Comparison of ENCODE assay signal across 8 mouse cellular contexts in the genomic region with DNA sequence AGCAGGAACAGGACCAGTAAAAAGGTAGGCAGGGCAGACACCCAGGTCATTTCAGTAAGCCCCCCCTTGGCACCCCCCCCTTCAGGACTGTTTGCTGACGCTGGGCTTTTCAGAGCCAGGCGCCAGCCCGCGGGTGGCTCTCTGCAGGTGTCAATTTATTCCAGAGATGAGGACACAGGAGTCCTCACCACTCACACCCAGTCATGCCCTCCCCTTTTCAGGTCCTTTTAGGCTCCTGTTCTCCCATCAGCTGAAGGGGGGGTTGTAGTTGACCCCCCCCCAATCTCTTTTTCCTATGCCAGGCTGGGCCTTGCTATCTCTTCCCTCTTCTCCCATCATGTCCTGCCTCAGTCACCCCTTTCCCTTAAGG. TPM values are rescaled to one million over a fixed set of nuclear protein-coding genes. Genes with fewer than 3 reads are reported as not detected.
DNase-seq lines count a peak whose midpoint lies in the region; ATAC-seq lines count a peak whose summit lies in the region.
"Had no signal": no experiment of that assay in that cellular context is flagged by ENCODE, and none has a peak within 500 bp of the region (broad histone marks: within the 10 kb centered on the region; RNA-seq: fewer than 3 reads in every experiment).

No protein-coding gene starts in this region.

- no peak overlapping the region for H3K27ac ChIP-seq in liver, embryonic 11.5 days (ENCODE audit: low read depth, low read length)
- H3K27ac ChIP-seq in forebrain, embryonic 13.5 days = peak overlapping the region; percentile 96
- H3K27ac ChIP-seq in limb, embryonic 11.5 days (replicated peaks; ENCODE audit: low read depth, low read length) = 0 out of 2 replicates have a peak overlapping the region, but pooled peaks have one; percentile 31
- H3K27ac ChIP-seq in stomach, embryonic 15.5 days = no peak overlapping the region

- H3K27me3 ChIP-seq in liver, embryonic 11.5 days (replicated peaks; ENCODE audit: control insufficient read depth, insufficient read depth, low read length) = peaks cover 40% of the 10 kb centered on the region
- peaks cover 4% of the 10 kb centered on the region; the same call in 1 of the 2 replicates for H3K27me3 ChIP-seq in forebrain, embryonic 13.5 days
- H3K27me3 ChIP-seq in limb, embryonic 11.5 days (ENCODE audit: control insufficient read depth, insufficient read depth, low read length) = peaks cover 18% of the 10 kb centered on the region
- H3K27me3 ChIP-seq in stomach, embryonic 15.5 days (replicated peaks) = peaks cover 3% of the 10 kb centered on the region; the same call in 1 of the 2 replicates

- ATAC-seq in liver, embryonic 11.5 days (replicated peaks; ENCODE audit: low FRiP score) = no peak
- no peak for ATAC-seq in forebrain, embryonic 13.5 days
- no peak for ATAC-seq in limb, embryonic 11.5 days (ENCODE audit: insufficient number of reproducible peaks, low FRiP score, low TSS enrichment, low read depth)
- ATAC-seq in stomach, embryonic 15.5 days (ENCODE audit: insufficient read depth, low FRiP score, low read depth) = no peak

- no peak overlapping the region for H3K9ac ChIP-seq in liver, embryonic 11.5 days (ENCODE audit: low read depth, low read length)
- H3K9ac ChIP-seq in forebrain, embryonic 13.5 days = peak overlapping the region; percentile 96
- no peak overlapping the region for H3K9ac ChIP-seq in limb, embryonic 11.5 days (ENCODE audit: low read length)
- no peak overlapping the region for H3K9ac ChIP-seq in stomach, embryonic 15.5 days

- no peaks in the 10 kb centered on the region for H3K9me3 ChIP-seq in liver, embryonic 11.5 days (ENCODE audit: control insufficient read depth, low read length)
- H3K9me3 ChIP-seq in forebrain, embryonic 13.5 days (replicated peaks) = no peaks in the 10 kb centered on the region
- no peaks in the 10 kb centered on the region for H3K9me3 ChIP-seq in limb, embryonic 11.5 days (ENCODE audit: control insufficient read depth, low read length)
- H3K9me3 ChIP-seq in stomach, embryonic 15.5 days = no peaks in the 10 kb centered on the region

- DNase-seq in liver, embryonic 11.5 days (ENCODE audit: low spot score) = no peak
- DNase-seq in liver = no peak
- no peak for DNase-seq in limb, embryonic 11.5 days (ENCODE audit: low spot score)
- no peak for DNase-seq in thymus, postnatal 14 days
- DNase-seq in spleen, postnatal 36 days (ENCODE audit: low spot score in 2 of 2) = no peak
- DNase-seq: kidney, postnatal 10 days had no signal

- peak overlapping the region; percentile 96 for H3K4me2 ChIP-seq in liver, embryonic 11.5 days
- peak overlapping the region; percentile 94 for H3K4me2 ChIP-seq in forebrain, embryonic 13.5 days
- H3K4me2 ChIP-seq in limb, embryonic 11.5 days (ENCODE audit: low read depth, severe bottlenecking) = peak overlapping the region; percentile 85
- H3K4me2 ChIP-seq in stomach, embryonic 15.5 days = peak overlapping the region; percentile 91

- peak overlapping the region; percentile 76 for H3K4me3 ChIP-seq in liver, embryonic 11.5 days (ENCODE audit: low read depth, low read length)
- peak overlapping the region; percentile 94 for H3K4me3 ChIP-seq in forebrain, embryonic 13.5 days
- peak overlapping the region; percentile 62 for H3K4me3 ChIP-seq in limb, embryonic 11.5 days (ENCODE audit: low read depth, low read length)
- H3K4me3 ChIP-seq in stomach, embryonic 15.5 days (replicated peaks) = peak overlapping the region; percentile 77

- WGBS in liver, embryonic 11.5 days = 9% methylated on average over 4 of the region's 4 CpGs
- 7% methylated on average over 4 of the region's 4 CpGs for WGBS in forebrain, embryonic 13.5 days
- 5% methylated on average over 4 of the region's 4 CpGs for WGBS in limb, embryonic 11.5 days
- WGBS in stomach, embryonic 15.5 days = 28% methylated on average over 4 of the region's 4 CpGs

- H3K4me1 ChIP-seq in liver, embryonic 11.5 days (replicated peaks; ENCODE audit: control insufficient read depth, insufficient read depth, low read length) = peaks cover 40% of the 10 kb centered on the region
- H3K4me1 ChIP-seq in forebrain, embryonic 13.5 days = peaks cover 49% of the 10 kb centered on the region
- H3K4me1 ChIP-seq in limb, embryonic 11.5 days (ENCODE audit: control insufficient read depth, insufficient read depth, low read length) = peaks cover 24% of the 10 kb centered on the region
- peaks cover 37% of the 10 kb centered on the region for H3K4me1 ChIP-seq in stomach, embryonic 15.5 days

- no peaks in the 10 kb centered on the region; the same call in 1 of the 2 replicates for H3K36me3 ChIP-seq in liver, embryonic 11.5 days (ENCODE audit: control insufficient read depth, insufficient read depth, low read length)
- peaks cover 28% of the 10 kb centered on the region for H3K36me3 ChIP-seq in forebrain, embryonic 13.5 days (ENCODE audit: poor library complexity, severe bottlenecking)
- no peaks in the 10 kb centered on the region for H3K36me3 ChIP-seq in limb, embryonic 11.5 days (ENCODE audit: control insufficient read depth, insufficient read depth, low read length)
- no peaks in the 10 kb centered on the region for H3K36me3 ChIP-seq in stomach, embryonic 15.5 days

RNA-seq across cellular contexts. Expression of a gene that starts 1.6 kb away (rescaled TPM):
- polyA plus RNA-seq in liver, embryonic 11.5 days (2014; fragmentation: Nextera tagmentation; extraction: Ambion mirVana) = 2.8 and 3.4 TPM in 2 replicates
- 16.6 and 17.0 TPM in 2 replicates for polyA plus RNA-seq in forebrain, embryonic 13.5 days (2015; fragmentation: Nextera tagmentation; extraction: Ambion mirVana)
- 5.8 and 6.2 TPM in 2 replicates for polyA plus RNA-seq in limb, embryonic 11.5 days (2014; fragmentation: Nextera tagmentation; extraction: Ambion mirVana)
- polyA plus RNA-seq in stomach, embryonic 15.5 days (2015; fragmentation: Nextera tagmentation; extraction: Ambion mirVana) = 6.3 and 7.4 TPM in 2 replicates

RNA-seq across cellular contexts. Expression of a gene that starts 2.4 kb away (rescaled TPM):
- 336 and 370 TPM in 2 replicates for polyA plus RNA-seq in liver, embryonic 11.5 days (2014; fragmentation: Nextera tagmentation; extraction: Ambion mirVana)
- 340 and 360 TPM in 2 replicates for polyA plus RNA-seq in forebrain, embryonic 13.5 days (2015; fragmentation: Nextera tagmentation; extraction: Ambion mirVana)
- polyA plus RNA-seq in limb, embryonic 11.5 days (2014; fragmentation: Nextera tagmentation; extraction: Ambion mirVana) = 285 and 304 TPM in 2 replicates
- polyA plus RNA-seq in stomach, embryonic 15.5 days (2015; fragmentation: Nextera tagmentation; extraction: Ambion mirVana) = 400 and 416 TPM in 2 replicates

RNA-seq across cellular contexts. Expression of a gene that starts 10.2 kb away (rescaled TPM):
- 63.5 and 70.1 TPM in 2 replicates for polyA plus RNA-seq in liver, embryonic 11.5 days (2014; fragmentation: Nextera tagmentation; extraction: Ambion mirVana)
- 44.1 and 45.4 TPM in 2 replicates for polyA plus RNA-seq in forebrain, embryonic 13.5 days (2015; fragmentation: Nextera tagmentation; extraction: Ambion mirVana)
- 115 TPM in 2 replicates for polyA plus RNA-seq in limb, embryonic 11.5 days (2014; fragmentation: Nextera tagmentation; extraction: Ambion mirVana)
- 80.8 and 81.3 TPM in 2 replicates for polyA plus RNA-seq in stomach, embryonic 15.5 days (2015; fragmentation: Nextera tagmentation; extraction: Ambion mirVana)

RNA-seq across cellular contexts. Expression of a gene that starts 14.0 kb away (rescaled TPM):
- not detected in 2 replicates for polyA plus RNA-seq in liver, embryonic 11.5 days (2014; fragmentation: Nextera tagmentation; extraction: Ambion mirVana)
- polyA plus RNA-seq in forebrain, embryonic 13.5 days (2015; fragmentation: Nextera tagmentation; extraction: Ambion mirVana) = 0.37 and 0.52 TPM in 2 replicates
- polyA plus RNA-seq in limb, embryonic 11.5 days (2014; fragmentation: Nextera tagmentation; extraction: Ambion mirVana) = 0.15 and 0.18 TPM in 2 replicates
- not detected in 2 replicates for polyA plus RNA-seq in stomach, embryonic 15.5 days (2015; fragmentation: Nextera tagmentation; extraction: Ambion mirVana)

RNA-seq across cellular contexts. Expression of a gene that starts 17.7 kb away (rescaled TPM):
- polyA plus RNA-seq in liver, embryonic 11.5 days (2014; fragmentation: Nextera tagmentation; extraction: Ambion mirVana) = not detected in 2 replicates
- not detected in 2 replicates for polyA plus RNA-seq in forebrain, embryonic 13.5 days (2015; fragmentation: Nextera tagmentation; extraction: Ambion mirVana)
- polyA plus RNA-seq in limb, embryonic 11.5 days (2014; fragmentation: Nextera tagmentation; extraction: Ambion mirVana) = not detected in 2 replicates
- polyA plus RNA-seq in stomach, embryonic 15.5 days (2015; fragmentation: Nextera tagmentation; extraction: Ambion mirVana) = not detected in 2 replicates

Comparison
In these comparisons a context has a peak if more than half of its experiments do, and no peak if none do; other contexts are left out.
1. H3K27ac ChIP-seq: peak in forebrain, embryonic 13.5 days (single experiment) and limb, embryonic 11.5 days (single experiment); none in liver, embryonic 11.5 days (single experiment) and stomach, embryonic 15.5 days (single experiment).
2. Peak in every context shown above with its lines, with median percentiles within 50 percentile points of each other: H3K4me2 ChIP-seq and H3K4me3 ChIP-seq.